Mouse (Mus musculus) monocyte, adult 2 months (primary cell): ENCODE measurements at regions not wholly inside any gene's neighbourhood (a gene's known extent, or its start where the extent isn't known, plus 50 kb on each side); places are given as distances from the start of the nearest gene placed in this dataset.

ENCODE experiments used
- DNase-seq, 2 experiments: peaks; one replicate each; pipeline ENCODE4 v3.0.0; 2022; ENCODE audit warnings: low spot score in 2 of 2, low read depth in 1 of 2

DNA sequence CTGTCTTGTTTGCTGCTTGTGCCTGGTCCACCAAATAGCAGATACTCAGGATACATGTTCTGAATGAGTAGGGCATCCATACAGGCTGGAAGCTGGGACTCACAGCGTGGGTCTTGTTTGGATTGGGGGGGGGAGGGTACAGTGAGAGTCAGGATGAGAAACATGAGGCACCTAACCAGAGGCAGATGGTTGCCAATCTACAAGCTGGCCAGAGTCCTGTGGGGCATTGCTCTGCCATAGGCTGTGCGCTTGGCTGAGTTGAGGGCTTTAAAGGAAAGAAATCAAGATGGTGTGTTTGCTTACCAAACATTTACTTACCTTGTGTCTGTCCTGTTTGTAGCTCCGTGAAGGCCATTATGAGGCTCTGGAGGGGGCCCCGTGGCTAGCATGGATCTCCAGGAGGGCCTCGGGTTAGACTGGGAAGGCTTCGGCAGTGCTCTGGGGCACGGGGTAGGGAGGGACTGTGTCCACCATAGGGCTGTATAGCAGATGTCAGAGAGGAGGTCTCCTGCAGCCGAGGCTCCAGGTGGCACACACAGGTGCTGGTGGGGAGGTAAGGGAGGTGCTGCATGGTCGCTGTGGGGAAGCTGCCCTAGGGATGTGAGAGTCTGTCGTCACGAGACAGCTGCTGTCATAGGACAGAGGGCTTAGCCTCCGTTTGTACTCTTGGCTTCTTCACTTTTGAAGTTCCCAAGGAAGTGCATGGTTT is 70.7 kb upstream of the Id2 start:
- no peak for DNase-seq

DNA sequence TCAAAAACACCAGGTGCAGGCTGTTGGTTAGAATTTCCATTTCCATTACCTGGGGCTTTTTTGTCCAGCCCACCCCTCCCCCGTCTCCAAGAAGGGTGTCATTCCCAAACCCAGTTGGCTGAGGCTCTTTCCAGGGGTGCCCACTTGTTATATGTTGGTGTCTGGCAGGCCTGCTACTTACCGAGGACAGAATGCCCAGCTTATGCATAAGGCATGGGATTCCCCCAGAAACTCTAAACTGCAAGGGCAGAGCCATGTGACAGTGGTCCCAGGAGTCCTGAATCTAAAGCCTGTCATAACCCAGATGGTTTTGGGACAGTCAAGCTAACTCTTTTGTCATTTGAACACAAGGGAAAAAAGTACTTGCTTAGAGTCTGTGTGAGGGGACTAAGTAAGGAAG is 69.6 kb upstream of the Id2 start:
- DNase-seq, result no peak

DNA sequence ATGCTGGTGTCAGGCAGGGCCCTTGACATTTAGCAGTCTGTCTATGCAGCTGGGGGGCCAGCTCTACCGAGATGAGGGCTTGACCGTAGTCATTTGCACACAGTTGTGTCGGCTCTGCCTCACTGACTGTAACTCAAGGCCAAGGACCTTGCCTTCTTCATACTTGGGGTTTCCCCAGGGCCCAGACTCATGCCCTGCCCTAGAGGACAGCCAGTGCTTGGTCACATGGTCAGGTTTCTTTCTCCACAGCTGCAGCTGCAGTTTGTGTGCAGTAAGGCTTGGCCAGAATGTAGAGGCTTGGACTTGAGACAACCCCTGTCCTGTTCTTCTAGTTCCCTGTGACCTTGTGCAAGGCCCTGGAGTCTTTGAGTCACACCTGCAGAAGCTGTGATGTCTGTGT is 68.7 kb upstream of the Id2 start:
- peak in 1 of 2 experiments; percentile 28 for DNase-seq

DNA sequence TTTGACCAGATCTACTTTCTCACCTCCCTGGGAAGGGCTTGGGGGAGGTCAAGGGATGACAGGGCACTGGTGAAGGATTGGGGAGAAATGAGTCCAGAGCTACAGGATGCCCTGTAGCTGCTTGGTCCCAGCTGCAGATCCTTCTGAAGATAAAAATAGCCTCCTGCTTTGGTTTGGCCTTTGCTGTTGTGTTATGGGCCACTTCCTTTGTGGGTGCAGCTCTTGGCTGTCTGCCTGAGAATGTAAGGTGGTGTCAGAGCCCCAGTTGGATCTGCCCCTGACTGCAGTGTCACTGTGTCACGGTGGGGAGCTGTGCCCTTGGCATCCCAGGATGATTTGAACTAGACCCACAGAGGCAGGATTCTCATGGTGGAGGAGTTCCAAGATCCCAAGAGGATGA is 67.8 kb upstream of the Id2 start:
- peak in 1 of 2 experiments; percentile 34 for DNase-seq

DNA sequence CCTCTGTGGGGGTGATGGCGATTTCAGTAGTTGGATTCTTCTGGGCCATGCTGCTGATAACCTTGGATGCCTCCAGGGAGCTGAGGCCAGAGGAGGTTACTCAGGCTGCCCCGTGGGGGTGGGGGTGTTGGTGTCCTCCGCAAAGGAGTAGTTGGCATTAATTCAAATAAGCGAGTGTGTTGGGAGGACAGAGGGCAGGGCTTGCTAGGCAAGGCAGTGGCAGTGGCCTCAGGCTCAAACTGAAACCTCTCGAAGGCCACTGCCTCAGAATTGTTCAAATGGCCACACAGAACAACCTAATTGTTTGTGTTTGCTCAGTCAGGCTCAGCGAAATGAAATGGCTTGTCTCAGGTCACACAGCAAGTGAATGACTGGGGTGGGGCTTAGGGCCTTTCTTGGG is 66.6 kb upstream of the Id2 start:
- no peak for DNase-seq

DNA sequence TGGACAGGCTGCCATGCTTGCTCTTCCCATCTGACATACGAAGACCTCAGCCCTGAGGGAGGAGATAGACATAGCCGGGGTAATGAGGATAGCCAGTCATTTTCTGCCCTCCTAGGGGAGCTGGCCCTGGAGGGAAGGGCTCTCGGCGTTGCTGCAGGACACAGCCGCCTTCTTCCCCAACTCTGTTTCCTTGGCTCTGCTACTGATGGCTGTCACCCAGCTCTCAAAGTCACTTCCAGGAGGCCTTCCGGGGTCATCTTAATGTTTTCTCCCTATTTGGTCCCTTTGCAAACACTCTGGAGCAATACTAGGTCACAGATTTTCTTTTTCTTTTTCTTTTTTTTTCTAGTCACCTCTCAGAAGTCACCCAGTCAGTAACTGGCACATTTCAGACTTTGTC is 65.9 kb upstream of the Id2 start:
- no peak for DNase-seq

DNA sequence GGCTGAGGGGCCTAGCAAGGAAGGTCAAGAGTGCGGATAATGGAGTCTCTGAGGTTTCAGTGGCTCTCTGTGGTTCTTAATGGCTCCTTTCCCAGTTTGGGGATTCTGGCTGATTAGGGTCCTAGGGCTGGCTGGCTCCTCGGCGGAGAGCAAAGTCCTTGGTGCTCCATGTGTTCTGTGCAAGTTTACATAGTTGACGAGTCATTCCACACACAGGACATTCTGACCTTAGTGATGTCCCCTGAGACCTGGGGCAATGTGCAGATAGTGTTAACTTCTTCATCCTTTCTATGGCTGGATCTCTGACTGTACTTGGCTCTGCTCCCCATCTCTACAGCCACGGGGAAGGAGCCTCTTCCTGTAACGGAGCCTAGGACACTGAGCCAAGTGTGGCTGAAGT is 65.0 kb upstream of the Id2 start:
- no peak for DNase-seq

DNA sequence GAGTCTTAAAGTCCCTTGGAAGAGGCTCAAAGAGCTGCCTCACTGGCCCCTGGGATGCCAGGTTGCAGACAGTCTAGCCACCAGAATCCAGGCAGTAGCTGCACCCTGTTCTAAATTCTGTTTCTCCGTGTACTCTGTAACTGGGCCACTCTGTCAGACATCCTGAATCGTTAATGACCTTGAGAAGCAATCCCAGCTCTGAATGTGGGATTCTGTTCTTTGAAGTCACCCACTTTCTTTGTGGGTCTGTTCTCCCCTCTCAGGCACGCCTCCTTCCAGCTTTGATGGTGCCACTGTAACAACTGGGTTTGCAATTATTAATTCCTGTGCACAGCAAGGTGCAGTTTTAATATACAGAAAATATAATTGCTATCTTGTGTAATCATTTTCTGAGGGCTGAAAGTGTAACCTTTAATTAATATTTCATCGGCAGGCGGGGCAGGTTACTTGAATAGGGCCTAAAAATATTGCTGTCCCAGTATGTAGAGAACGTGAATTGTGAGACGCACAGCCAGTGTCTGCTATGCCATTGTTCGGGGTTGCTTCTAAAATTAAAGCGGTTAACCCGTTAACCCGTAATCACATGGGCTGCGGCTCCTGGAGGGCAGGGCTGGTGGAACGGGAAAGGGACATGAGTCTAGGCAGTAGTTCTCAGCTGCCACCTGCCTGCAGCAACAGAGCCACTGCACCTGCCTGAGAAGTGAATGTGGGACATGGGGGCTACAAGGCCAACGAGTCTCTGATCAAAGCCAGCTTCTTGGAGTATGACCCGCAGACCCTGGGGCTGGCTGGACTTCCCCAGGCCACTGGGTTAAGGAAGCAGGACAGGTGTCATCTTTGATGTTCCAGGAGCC is 64.3 kb upstream of the Id2 start:
- no peak for DNase-seq

DNA sequence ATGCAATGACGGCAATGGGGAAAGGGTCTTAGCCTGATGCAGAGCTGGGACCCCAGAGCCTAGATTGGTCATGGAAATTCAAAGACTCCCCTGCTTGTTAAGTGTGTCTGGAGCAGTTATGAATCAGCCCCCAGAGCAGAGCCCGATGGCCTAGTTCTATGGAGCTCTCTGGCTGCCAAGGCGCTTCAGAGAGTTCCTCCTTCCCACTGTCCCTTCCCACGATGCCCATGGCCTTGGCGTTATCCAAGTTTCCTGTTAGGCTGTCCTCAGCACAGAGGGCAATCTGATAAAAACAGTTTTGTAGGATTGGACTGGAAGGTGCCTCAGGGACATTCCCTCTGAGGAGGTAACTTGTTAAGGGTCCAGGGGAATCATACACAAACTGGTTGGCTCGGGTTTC is 62.2 kb upstream of the Id2 start:
- no peak for DNase-seq

DNA sequence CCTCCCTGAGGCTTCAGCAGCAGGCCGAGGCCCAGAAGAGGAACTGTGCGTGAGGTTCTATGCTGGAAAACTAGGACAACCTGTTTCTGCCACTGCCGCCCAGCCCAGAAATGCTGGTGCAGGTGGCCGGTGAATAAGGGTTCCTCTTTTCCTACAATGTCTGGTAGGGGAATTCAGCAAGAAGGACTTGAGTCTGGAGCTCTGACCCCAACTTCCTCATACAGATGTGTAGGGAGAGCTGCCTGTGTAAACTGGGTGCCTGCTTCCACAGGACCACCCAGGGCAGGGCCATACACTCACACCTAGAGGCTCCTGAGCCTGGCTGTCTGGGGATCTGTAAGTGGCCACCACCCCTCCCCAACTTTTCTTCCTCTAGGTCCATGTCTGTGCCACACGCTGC is 60.3 kb upstream of the Id2 start:
- DNase-seq, result no peak

DNA sequence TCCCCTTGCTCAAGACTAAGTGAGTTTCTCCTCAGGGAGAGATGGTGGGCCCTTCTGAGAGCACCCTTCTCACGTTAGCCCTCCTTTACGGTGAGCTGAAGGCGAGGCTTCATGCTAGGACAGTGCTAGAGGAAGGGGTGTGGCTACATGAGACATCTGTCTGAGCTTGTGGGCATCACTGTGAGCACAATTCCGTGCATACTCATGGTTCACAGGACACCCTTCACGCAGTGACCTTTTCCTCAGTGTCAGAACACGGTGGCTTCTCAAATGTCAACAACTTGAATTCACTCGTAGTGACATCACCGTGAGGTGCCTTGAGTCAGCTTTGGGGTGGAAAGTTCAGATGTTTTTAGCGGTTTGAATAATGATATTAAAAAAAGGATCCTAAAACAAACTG is 58.5 kb upstream of the Id2 start:
- DNase-seq, result peak in 1 of 2 experiments; percentile 34

DNA sequence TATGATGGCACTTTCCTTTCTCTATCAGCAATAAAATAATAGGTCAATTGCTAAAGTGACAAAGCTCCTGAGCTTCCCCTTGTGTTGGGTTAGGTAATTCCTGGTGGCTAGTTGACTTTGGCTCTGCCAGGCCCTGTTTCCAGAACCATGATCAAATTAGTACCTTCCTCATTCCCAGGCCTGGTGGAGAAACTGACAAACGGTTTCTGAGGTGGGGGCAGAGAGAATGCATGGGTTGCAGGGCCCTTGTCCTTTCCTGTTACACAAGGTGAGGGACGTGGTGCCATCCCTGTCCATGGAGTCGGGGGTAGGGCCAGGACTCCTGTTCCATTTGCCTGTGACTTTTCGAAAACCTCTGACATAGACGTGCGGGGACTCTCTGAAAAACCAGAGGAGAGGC is 51.2 kb upstream of the Id2 start:
- DNase-seq, result no peak
